Mouse (Mus musculus) induced T-regulatory cell, adult 2 months (primary cell): Measurements from ENCODE around the gene Rnf215.
A peak's percentile ranks its signal among the peaks of the same experiment; 100 is the strongest.
"Not testable (repeated sequence)": the region's sequence is repeated elsewhere in the genome, so short reads cannot be mapped to it uniquely, and the experiment has no call there.

Experiments used
- DNase-seq: peaks from one replicate; pipeline ENCODE4 v3.0.0-alpha.2; 2012; ENCODE audit warnings: low read depth

Gene Rnf215

GRCm38 (mm10) chr11:4113496-4113895 lies 21.5 kb upstream of the Rnf215 start:
- no peak for DNase-seq

GRCm38 (mm10) chr11:4113970-4114369 lies 21.0 kb upstream of the Rnf215 start:
- DNase-seq: no peak

- DNase-seq: not testable (repeated sequence)
Measured at GRCm38 (mm10) chr11:4114541-4114940, 20.5 kb upstream of the Rnf215 start.

- no peak for DNase-seq
Measured at GRCm38 (mm10) chr11:4115407-4115806, 19.6 kb upstream of the Rnf215 start.

- DNase-seq: no peak
Measured at GRCm38 (mm10) chr11:4116458-4117141, 18.4 kb upstream of the Rnf215 start.

GRCm38 (mm10) chr11:4117372-4118071 lies 17.5 kb upstream of the Rnf215 start:
- no peak for DNase-seq

- peak; percentile 72 for DNase-seq
Measured at GRCm38 (mm10) chr11:4118081-4118921, 16.7 kb upstream of the Rnf215 start.

GRCm38 (mm10) chr11:4119635-4120034 lies 15.4 kb upstream of the Rnf215 start:
- no peak for DNase-seq

GRCm38 (mm10) chr11:4121691-4122090 lies 13.3 kb upstream of the Rnf215 start:
- DNase-seq: no peak

- no peak for DNase-seq
Measured at GRCm38 (mm10) chr11:4122226-4122625, 12.8 kb upstream of the Rnf215 start.

- peak; percentile 81 for DNase-seq
Measured at GRCm38 (mm10) chr11:4122742-4123579, 12.0 kb upstream of the Rnf215 start, which contains the start of gene Sec14l2. Sec14l2 (minus strand) TSS chr11:4123415.

GRCm38 (mm10) chr11:4123922-4124321 lies 11.1 kb upstream of the Rnf215 start:
- peak; percentile 75 for DNase-seq

GRCm38 (mm10) chr11:4127059-4127458 lies 7.9 kb upstream of the Rnf215 start:
- DNase-seq: peak; percentile 42

- DNase-seq: not testable (repeated sequence)
Measured at GRCm38 (mm10) chr11:4128461-4128860, 6.5 kb upstream of the Rnf215 start.

GRCm38 (mm10) chr11:4133450-4133849 lies 1.6 kb upstream of the Rnf215 start:
- peak; percentile 74 for DNase-seq

GRCm38 (mm10) chr11:4134400-4134799 lies 602 bp upstream of the Rnf215 start:
- no peak for DNase-seq

- DNase-seq: peak; percentile 34
Measured at GRCm38 (mm10) chr11:4138964-4139363, 4.0 kb downstream of the Rnf215 start.

- DNase-seq: no peak
Measured at GRCm38 (mm10) chr11:4141505-4141904, 6.5 kb downstream of the Rnf215 start.

- no peak for DNase-seq
Measured at GRCm38 (mm10) chr11:4142352-4142751, 7.3 kb downstream of the Rnf215 start.

GRCm38 (mm10) chr11:4143281-4144062 lies 8.5 kb downstream of the Rnf215 start:
- DNase-seq: no peak

GRCm38 (mm10) chr11:4146381-4146780 lies 11.4 kb downstream of the Rnf215 start:
- DNase-seq: no peak
